Mouse (Mus musculus): ENCODE data around the gene Cd274.
"Not testable (repeated sequence)": the region's sequence is repeated elsewhere in the genome, so short reads cannot be mapped to it uniquely, and the experiment has no call there.

Cd274 gene

GRCm38 (mm10) chr19:29396353-29396752 is 29.1 kb downstream of the Cd274 start:
- no peak for DNase-seq

DNA sequence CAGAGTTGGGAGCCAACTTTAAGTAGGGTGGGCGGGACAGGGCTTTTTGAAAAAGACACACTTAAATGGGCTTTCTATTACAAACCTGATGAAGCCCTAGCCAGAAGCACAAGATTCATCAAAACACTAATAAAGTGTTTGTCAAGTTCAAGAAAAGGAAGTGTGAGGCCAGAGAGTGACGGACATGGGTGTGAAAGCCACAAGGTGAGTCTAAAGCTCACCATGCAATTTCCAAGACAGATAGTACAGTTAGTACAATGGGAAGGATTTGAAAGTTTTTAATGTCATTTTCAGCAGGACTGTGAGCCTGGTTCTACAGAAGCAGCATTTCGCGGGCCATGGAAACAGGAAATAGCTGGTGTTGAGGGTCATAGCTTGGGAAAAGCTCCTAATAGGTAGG is 32.5 kb downstream of the Cd274 start:
- DNase-seq, result no peak

DNA sequence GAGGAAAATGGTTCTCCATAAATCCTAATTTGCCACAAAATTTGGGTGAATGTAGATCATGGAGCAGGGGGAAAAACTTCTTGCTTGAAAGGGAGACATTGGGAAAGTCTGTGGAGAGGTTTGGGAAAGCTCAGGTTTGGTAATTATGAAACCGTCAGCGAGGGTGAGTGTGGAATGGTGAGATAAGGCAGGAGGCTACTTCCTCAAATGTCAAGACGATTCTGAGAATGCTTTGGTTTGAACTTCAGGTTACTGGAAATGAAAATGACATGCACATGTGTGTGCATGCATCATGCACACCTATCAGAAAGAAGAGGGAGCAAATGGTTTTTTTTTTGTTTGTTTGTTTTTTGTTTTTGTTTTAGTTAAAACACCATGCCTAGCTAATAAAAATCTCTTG is 33.2 kb downstream of the Cd274 start:
- DNase-seq, result no peak

DNA sequence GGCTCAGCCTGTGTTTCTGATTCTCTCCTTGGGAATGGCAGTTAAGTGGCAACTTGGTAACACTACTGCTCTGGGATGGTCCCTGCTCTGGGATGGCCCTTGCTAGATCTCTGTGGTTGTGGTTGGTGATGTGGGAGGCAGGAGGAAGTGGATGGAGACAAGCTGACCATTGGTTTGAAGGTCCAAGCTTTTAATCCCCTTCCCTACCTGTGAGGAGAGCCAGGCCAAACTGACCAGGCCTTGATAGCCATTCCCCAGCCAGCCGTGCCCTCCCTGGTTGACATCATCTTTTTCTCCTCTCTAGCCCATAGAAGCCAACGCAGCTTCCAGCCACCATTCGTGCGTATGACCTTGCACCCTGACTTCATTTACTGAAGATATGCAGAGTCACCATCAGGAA is 35.4 kb downstream of the Cd274 start:
- DNase-seq, result no peak

GRCm38 (mm10) chr19:29403251-29403650 is 36.0 kb downstream of the Cd274 start:
- no peak for DNase-seq

GRCm38 (mm10) chr19:29405388-29405787 is 38.1 kb downstream of the Cd274 start:
- DNase-seq, result no peak

DNA sequence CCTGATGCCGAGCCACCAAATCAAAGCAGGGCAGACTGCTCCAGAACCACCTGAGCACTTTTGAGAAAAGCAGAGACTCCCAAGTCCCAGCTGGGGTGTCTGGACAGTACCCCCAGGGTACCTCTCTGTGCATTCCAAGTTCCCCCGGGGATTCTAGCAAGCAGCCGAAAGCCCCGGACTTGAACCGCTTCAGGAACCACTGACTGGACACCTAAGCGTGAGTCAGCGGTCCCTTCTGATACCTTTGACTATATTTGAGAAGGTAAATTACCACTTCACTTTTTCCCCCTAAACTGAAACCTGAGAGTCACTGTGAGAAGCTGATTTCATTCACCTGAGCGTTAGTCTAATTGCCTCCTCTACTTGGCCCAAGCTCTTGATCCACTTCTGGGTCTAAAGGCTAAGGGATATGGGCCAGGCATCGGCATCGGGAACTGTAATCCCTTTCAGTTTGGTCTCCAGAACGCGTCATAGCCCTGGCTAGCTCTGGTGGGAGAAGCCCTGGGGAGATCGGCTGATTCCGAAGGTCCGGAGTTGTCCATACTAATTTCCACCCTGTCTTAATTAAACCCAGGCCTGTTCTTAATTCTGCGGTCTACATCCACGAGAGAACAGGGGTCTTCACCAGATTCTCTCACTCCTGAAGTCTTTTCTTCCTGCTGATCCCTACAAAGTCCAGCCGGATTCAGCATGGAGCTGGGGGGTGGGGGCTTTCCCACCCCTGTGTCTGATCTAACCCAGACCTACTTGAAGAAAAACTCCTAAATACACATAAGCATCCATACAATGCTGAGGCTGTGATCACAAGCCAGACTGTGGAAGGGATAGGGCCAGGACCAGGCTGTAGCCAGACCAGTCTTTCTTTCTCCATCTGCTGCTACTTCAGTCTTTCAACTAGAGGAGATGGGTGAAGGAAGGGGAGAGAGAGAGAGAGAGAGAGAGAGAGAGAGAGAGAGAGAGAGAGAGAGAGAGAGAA is 39.1 kb downstream of the Cd274 start:
- DNase-seq, result no peak

DNA sequence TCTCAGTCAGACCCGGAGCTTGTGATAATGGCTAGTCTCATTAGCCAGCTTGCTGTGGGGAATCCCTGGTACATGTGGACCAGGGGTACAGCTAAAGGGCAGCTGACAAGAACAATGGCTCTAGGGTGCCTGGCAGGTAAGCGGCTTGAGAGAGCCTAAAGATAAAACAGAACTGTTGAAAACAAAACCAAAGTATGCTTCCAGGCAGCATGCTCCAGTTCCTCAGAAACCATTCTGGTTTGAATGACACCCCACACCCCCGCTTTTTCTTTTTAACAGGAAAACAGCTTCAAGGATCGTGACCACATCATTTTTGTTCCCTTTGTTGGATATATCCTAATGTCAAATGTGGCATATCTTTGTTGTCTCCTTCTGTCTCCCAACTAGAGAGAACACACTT is 43.4 kb downstream of the Cd274 start, which contains the start of gene Pdcd1lg2:
Gene Pdcd1lg2 (plus strand): TSS at position 301 of the 400 bp plus-strand sequence.
- no peak for DNase-seq

DNA sequence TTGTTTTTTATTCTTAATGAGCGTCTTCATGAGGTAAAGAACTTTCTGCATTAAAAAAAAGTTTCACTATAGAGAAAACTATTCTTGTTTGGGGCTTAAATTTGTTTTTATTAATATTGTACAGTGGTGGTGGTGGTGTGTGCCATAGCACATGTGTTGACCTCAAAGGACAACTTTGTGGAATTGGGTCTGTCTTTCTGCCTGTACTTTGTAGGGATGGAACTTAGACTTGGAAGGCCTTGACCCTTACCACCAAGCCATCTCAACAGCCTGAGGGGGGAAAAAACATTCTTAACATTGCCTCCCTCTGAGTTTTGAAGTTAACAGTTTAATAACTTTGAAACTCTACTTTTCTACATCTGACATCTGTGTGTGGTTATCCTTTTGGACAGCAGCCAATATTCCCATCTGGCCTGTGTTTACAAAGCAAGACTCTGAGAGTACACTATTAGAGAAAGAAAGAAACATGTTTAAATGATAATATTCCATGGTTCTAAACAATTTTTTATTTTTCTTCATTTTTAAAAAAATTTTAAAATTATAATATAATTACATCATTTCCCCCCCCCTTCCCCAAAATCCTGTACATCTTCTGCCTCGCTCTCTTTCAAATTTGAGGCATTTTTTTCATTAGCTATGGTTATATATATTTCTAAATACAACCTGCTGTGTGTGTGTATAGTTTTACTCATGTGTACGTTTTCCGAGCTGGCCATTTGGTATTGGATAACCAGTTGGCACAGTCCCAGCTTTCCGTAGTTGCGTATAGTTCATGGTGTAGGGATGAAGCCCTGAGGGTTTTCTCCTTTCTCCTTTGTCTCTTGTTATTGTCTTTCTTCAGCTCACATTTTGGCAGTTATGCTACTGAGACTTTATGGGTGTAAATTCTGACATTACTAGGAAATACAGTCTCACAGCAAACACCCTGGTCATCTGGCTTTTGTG is 45.5 kb downstream of the Cd274 start:
- DNase-seq, result no peak

- no peak for DNase-seq
Measured at GRCm38 (mm10) chr19:29414513-29414912, 47.3 kb downstream of the Cd274 start.

DNA sequence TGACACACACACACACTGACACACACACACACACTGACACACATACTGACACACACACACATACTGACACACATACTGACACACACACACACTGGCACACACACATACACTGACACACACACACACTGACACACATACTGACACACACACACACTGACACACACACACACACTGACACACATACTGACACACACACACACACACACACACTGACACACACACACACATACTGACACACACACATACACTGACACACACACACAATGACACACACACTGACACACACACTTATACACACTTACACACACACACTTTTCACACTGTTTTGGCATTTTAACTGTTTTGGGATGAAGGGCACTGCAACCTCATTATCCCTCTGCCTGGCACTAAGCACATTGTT is 47.7 kb downstream of the Cd274 start:
- not testable (repeated sequence) for DNase-seq

DNA sequence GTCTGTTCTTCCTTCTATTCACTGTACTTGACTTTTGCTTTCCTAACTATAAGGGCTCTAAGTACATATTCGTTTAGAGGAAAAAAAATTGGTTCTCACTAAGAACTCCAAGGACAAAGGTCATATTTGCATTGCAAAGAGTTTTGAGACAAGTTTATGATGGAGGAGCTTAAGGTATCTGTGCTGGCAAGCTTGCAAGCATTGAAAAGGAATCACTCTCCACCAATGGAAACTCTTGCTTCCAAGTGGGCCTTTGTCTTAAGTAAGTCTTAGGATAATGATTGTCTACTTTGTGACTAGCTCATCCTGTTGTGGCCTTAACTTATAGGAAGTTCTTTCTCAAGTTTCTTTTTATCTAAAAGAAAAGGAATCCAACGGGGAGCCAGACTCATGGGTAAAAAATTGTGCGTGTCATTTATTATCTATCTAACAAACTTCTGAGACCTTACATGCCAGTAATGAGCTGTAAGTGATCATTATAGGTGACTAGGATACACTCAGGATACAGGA is 49.2 kb downstream of the Cd274 start:
- DNase-seq, result no peak

GRCm38 (mm10) chr19:29417188-29417587 is 49.9 kb downstream of the Cd274 start:
- no peak for DNase-seq

GRCm38 (mm10) chr19:29417894-29418293 is 50.6 kb downstream of the Cd274 start:
- no peak for DNase-seq

DNA sequence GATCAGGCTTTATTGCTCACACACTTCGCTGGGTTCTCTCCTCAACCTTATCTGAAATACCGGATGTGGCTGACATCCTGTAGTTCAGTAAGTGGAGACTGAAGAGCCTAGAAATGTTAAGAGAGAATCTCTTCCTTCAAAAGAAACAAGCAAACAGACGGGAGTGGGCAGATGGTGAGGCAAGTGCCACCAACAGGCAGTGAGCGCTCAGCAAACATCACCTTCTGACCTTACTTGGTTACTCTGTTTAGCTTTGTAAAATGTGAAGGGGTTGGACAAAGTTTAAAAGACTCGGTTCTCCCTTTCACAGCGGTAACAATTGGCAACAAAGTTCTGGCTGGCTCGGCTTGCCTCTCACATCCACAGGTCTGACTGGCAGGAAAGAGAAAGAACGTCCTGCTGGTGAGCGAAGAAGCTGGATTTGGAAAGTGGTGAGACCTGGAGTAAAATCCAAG is 51.4 kb downstream of the Cd274 start:
- peak; percentile 49 for DNase-seq

DNA sequence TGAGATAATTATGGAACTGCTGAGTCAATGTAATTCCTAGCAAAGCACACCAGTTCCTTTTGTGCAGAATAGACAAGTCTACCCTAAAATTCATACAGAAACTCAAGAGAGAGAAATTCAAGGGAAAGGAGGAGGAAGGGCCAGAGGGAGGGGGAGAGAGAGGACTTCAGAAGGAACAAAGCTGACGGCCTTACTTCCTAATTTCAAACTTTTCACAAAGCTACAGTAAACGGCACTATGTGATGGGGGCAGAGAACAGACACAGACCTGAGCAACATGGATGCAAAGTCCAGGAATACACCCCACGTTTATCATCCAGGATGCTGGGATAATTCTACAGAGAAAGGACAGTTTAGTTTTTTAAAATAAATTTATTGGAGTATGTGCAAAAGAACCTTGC is 52.3 kb downstream of the Cd274 start:
- DNase-seq, result no peak

GRCm38 (mm10) chr19:29419946-29420345 is 52.7 kb downstream of the Cd274 start:
- DNase-seq, result no peak

GRCm38 (mm10) chr19:29420397-29420796 is 53.1 kb downstream of the Cd274 start:
- no peak for DNase-seq

- DNase-seq, result no peak
Measured at GRCm38 (mm10) chr19:29422013-29422645, 54.9 kb downstream of the Cd274 start.

GRCm38 (mm10) chr19:29422796-29423195 is 55.5 kb downstream of the Cd274 start:
- DNase-seq, result no peak

DNA sequence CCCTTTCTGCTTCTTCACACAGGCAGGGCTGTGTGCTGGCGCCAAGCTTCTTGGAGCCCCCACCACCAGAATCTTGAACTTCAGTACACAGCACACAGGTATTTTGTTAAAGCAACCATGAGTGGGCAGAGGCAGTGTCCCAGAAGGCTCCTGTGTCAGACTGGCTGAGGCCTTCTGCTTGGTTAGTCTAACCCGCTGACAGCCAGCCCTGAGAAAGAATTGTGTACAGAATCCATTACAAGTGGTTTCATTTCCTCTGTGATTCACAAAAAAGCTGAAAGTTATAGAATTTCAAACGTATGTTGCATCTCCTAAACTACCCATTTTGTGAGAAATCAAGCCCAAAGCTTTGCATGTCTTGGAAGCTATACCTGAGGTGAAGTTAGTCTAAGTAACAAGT is 63.3 kb downstream of the Cd274 start:
- no peak for DNase-seq

DNA sequence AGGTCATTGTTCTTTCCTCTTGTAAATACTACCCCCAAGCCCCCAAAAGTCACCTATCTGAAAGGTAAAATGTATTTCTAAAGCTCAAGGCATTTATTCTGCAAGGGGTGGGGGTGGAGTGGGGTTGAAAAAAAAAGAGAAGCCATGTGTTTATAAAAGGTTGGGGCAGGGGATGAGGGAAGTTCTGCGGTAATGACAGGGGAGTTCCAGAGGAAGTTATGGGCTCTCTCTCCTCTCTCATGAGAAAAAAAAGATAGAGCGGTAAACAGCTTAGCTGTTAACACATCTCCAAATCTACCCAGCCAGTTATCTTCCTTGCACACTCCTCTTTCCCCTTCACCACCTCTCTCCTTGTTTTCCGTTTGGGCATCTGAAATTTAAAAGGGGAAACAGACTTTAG is 63.7 kb downstream of the Cd274 start:
- DNase-seq, result no peak
